Mouse (Mus musculus): Measurements from ENCODE around the gene Rgl1. TPM values are rescaled to one million over a fixed set of nuclear protein-coding genes. Genes with fewer than 3 reads are reported as not detected.

Rgl1 gene
- total RNA-seq, 2 experiments from 2014 or later = 113 to 132 TPM

- DNase-seq (ENCODE audit: extremely low spot score in 1 of 2, low spot score in 2 of 2) = no peak
- intact Hi-C loops (cut with DNase I) = no loop called here
- H3K27ac ChIP-seq = no peak overlapping the region
- no peak overlapping the region for H3K4me3 ChIP-seq
- no peak for TF ChIP-seq CTCF (IDR thresholded peaks at IDR 0.05)
Measured at GRCm38 (mm10) chr1:152605895-152606625, 160.1 kb downstream of the Rgl1 start.

- no peak overlapping the region for H3K4me3 ChIP-seq
- no peak overlapping the region for H3K27ac ChIP-seq
- intact Hi-C loops (cut with DNase I) = no loop called here
- TF ChIP-seq CTCF (IDR thresholded peaks at IDR 0.05) = no peak
- DNase-seq (ENCODE audit: extremely low spot score in 1 of 2, low spot score in 2 of 2) = no peak
Measured at GRCm38 (mm10) chr1:152604147-152604546, 162.0 kb downstream of the Rgl1 start.

GRCm38 (mm10) chr1:152603628-152604027 lies 162.5 kb downstream of the Rgl1 start:
- no peak overlapping the region for H3K27ac ChIP-seq
- DNase-seq (ENCODE audit: extremely low spot score in 1 of 2, low spot score in 2 of 2) = no peak
- no peak overlapping the region for H3K4me3 ChIP-seq
- intact Hi-C loops (cut with DNase I) = no loop called here
- TF ChIP-seq CTCF (IDR thresholded peaks at IDR 0.05) = no peak

GRCm38 (mm10) chr1:152600494-152600893 lies 165.7 kb downstream of the Rgl1 start:
- no peak overlapping the region for H3K4me3 ChIP-seq
- no peak for TF ChIP-seq CTCF (IDR thresholded peaks at IDR 0.05)
- no peak for DNase-seq (ENCODE audit: extremely low spot score in 1 of 2, low spot score in 2 of 2)
- intact Hi-C loops (cut with DNase I) = no loop called here
- no peak overlapping the region for H3K27ac ChIP-seq

GRCm38 (mm10) chr1:152599347-152599746 lies 166.8 kb downstream of the Rgl1 start:
- DNase-seq (ENCODE audit: extremely low spot score in 1 of 2, low spot score in 2 of 2) = no peak
- no peak overlapping the region for H3K27ac ChIP-seq
- intact Hi-C loops (cut with DNase I) = no loop called here

GRCm38 (mm10) chr1:152594690-152595089 lies 171.5 kb downstream of the Rgl1 start:
- H3K4me3 ChIP-seq = no peak overlapping the region
- TF ChIP-seq CTCF (IDR thresholded peaks at IDR 0.05) = no peak
- no peak overlapping the region for H3K27ac ChIP-seq
- DNase-seq (ENCODE audit: extremely low spot score in 1 of 2, low spot score in 2 of 2) = no peak
- intact Hi-C loops (cut with DNase I) = no loop called here

More at GRCm38 (mm10) chr1:152599347-152599746, 166.8 kb downstream of the Rgl1 start:
- no peak overlapping the region for H3K4me3 ChIP-seq
- TF ChIP-seq CTCF (IDR thresholded peaks at IDR 0.05) = no peak

GRCm38 (mm10) chr1:152593831-152594549 lies 172.2 kb downstream of the Rgl1 start:
- Histone ChIP-seq H3K4me3 (no peak overlapping the region), H3K27ac (no peak overlapping the region)
- intact Hi-C loops (cut with DNase I) = no loop called here
- peak in 1 of 2 experiments; percentile 40 for DNase-seq (ENCODE audit: extremely low spot score in 1 of 2, low spot score in 2 of 2)
- no peak for TF ChIP-seq CTCF (IDR thresholded peaks at IDR 0.05)

- no peak for TF ChIP-seq CTCF (IDR thresholded peaks at IDR 0.05)
- DNase-seq (ENCODE audit: extremely low spot score in 1 of 2, low spot score in 2 of 2) = no peak
- H3K27ac ChIP-seq = no peak overlapping the region
- intact Hi-C loops (cut with DNase I) = no loop called here
- no peak overlapping the region for H3K4me3 ChIP-seq
Measured at GRCm38 (mm10) chr1:152593382-152593781, 172.8 kb downstream of the Rgl1 start.

- H3K27ac ChIP-seq = no peak overlapping the region
Measured at GRCm38 (mm10) chr1:152592609-152593008, 173.5 kb downstream of the Rgl1 start.

GRCm38 (mm10) chr1:152591746-152592498 lies 174.2 kb downstream of the Rgl1 start:
- Histone ChIP-seq H3K27ac (no peak overlapping the region), H3K4me3 (no peak overlapping the region)
- no peak for TF ChIP-seq CTCF (IDR thresholded peaks at IDR 0.05)
- intact Hi-C loops (cut with DNase I) = no loop called here
- DNase-seq (ENCODE audit: extremely low spot score in 1 of 2, low spot score in 2 of 2) = no peak

More at GRCm38 (mm10) chr1:152592609-152593008, 173.5 kb downstream of the Rgl1 start:
- H3K4me3 ChIP-seq = no peak overlapping the region
- DNase-seq (ENCODE audit: extremely low spot score in 1 of 2, low spot score in 2 of 2) = no peak
- intact Hi-C loops (cut with DNase I) = no loop called here
- no peak for TF ChIP-seq CTCF (IDR thresholded peaks at IDR 0.05)

GRCm38 (mm10) chr1:152590321-152590720 lies 175.8 kb downstream of the Rgl1 start:
- H3K4me3 ChIP-seq = no peak overlapping the region
- DNase-seq (ENCODE audit: extremely low spot score in 1 of 2, low spot score in 2 of 2) = no peak
- no peak overlapping the region for H3K27ac ChIP-seq
- intact Hi-C loops (cut with DNase I) = no loop called here
- no peak for TF ChIP-seq CTCF (IDR thresholded peaks at IDR 0.05)
